Mouse (Mus musculus) G1E (cell line): ENCODE data around the gene H2-DMb2.

Experiments used
- CTCF ChIP-seq: IDR thresholded peaks from 2 replicates; pipeline ENCODE4 v1.5.1; 2012; ENCODE audit warnings: low read depth, low read length, inconsistent platforms, mixed read lengths
- GATA1 ChIP-seq: IDR thresholded peaks from 2 replicates; pipeline ENCODE4 v1.6.1; 2012; ENCODE audit warnings: borderline replicate concordance, low read length, inconsistent platforms, mixed read lengths
- TAL1 ChIP-seq: conservative IDR thresholded peaks from 2 replicates; pipeline ENCODE4 v1.6.1; 2012; ENCODE audit warnings: low read depth, low read length, inconsistent platforms, mixed read lengths

DNA sequence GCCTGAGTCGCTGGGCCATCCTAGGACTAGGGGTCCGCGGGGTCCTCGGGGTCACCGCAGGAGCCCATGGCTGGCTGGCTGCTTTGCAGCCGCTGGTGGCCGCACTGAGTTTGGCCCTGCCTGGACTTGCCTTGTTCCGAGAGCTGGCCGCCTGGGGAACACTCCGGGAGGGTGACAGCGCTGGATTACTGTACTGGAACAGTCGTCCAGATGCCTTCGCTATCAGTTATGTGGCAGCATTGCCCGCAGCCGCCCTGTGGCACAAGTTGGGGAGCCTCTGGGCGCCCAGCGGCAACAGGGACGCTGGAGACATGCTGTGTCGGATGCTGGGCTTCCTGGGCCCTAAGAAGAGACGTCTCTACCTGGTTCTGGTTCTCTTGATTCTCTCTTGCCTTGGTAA lies 44.9 kb downstream of the H2-DMb2 start:
- TF ChIP-seq CTCF: no peak
- no peak for TF ChIP-seq TAL1
- TF ChIP-seq GATA1: no peak
